Mouse (Mus musculus) right cerebral cortex, postnatal 10 days (tissue): ENCODE data around the gene Pcsk5.

Source experiments
- DNase-seq, 2 experiments: peaks; one replicate each; pipeline ENCODE4 v3.0.0; 2021; ENCODE audit warnings: low spot score in 2 of 2

The Pcsk5 gene

DNA sequence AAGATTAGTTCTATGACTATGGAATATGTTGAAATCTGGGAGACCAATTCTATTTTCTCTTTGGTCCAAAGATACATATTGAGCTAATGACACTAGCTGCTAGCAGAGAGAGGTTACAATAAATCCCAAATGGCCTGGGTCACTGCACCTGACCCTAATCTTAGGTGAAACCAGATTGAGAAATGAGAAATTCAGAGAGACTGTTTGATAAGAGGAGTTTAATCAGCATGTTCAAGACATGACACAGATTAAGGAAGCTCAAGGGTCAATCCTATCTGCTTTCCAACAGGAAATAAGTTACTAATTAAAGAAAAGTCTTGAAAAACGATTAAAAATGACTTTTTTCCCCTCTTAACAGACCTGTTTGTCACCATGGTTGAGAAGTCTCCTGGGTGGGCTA is 96.0 kb downstream of the Pcsk5 start:
- no peak for DNase-seq

DNA sequence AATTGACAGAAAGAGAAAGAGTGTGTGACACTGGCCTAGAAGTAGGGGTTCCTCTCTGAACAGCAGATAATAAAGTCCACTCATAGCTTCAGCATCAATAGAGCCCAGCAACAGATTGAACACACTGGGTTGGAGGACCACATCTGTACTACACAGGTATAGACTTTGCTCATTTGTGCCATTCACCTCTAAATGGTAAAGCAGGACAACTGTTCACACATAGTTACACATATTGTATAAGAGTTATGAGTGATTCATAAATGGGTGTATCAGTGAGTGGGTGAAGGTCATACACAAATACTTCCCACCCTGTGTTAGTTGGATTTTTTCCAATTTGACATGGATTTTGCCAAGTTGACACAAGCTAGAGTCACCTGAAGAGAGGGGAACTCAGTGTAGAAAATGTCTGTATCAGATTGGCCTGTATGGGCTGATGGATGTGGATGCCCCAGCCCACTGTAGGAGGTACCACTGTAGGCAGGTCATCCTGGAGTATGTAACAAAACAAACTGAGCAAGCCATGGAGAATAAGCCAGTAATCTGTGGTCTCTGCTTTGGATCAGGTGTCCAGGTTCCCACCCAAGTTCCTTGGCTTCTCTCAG is 104.7 kb downstream of the Pcsk5 start:
- no peak for DNase-seq

DNA sequence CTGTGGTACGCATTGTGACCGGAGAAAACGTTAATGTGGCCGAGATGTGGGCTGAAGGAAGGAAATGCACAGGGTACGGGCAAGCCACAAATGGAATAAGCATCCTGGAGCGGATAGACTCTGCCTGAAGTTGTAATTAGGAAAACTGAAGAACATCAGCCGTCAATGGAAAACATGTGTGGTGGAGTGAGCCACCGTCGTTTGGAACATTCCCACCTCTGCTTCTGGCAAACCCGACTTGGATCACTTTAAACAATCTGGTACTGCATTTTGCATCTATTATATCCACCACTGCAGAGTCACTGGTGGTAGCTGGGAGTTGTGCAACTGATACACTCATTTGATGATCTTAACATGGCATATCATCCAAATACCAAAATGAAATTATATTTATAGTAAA is 120.4 kb downstream of the Pcsk5 start:
- DNase-seq: no peak

DNA sequence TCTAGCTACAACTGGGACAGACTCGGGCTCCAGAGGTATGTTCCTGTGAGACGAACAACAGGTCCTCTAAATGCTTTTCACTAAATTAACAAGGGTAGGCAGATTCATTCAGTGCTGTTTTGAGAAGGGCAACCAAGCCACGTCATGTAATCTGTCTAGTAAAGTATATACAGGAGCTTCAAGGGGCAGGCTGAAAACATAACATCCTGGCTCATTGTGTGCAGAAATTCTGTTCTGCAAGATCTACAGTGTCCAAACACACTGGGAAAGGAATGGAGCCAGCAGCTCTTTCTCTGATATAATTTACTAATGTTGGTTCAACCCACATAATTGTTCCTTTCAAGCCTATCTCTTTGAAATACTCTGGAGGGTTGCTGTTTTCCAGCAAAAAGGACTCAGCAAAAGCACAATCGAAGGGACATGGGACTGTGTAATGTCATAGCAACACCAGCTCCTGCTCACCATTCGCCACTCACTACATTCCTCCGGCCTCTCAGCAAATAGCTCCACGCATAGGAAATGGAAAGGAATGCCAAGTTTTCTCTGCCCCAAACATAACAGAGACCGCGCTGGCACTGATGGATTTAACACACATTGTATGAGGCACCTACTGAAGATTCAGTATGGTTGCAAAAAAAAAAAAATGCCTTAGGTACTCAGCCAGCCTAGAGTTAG is 122.0 kb downstream of the Pcsk5 start:
- DNase-seq: no peak

DNA sequence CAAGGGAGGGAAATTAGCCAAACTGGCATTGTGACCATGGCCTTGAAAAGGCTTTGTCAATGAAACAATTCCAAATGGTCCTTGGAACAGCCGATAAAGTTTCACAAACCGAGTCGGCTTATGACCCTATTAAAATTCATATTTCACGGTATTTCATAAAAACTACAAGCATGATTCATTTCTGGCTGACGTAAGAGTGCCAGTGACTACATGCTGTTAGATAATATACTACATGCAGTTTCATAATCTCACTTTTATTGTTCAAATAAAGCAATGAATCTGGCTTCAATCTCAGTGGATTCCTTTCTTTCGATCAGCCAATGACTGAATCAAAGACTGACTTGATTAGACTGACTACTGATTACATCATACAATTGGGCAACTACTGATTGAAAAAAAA is 145.8 kb downstream of the Pcsk5 start:
- DNase-seq: no peak

DNA sequence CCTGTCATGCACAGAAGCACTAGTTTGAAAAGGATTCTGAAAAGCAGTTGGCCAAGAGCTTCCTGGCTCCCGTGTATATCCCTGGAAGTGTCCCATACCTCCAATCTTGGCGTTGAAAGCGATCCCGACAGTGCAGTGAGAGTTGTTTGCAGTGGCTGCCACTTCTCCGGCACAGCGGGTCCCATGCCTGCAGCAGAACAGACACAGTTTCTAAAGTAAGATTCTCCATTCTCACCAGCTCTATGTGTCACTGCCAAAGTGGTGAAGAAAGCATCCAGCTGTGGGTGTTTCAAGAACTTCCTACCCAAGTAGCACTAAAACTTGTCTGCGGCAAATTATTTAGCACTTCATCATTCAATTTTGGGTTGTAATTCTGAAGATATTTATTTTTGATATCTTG is 159.1 kb downstream of the Pcsk5 start:
- DNase-seq: peak; percentile 26 to 31

DNA sequence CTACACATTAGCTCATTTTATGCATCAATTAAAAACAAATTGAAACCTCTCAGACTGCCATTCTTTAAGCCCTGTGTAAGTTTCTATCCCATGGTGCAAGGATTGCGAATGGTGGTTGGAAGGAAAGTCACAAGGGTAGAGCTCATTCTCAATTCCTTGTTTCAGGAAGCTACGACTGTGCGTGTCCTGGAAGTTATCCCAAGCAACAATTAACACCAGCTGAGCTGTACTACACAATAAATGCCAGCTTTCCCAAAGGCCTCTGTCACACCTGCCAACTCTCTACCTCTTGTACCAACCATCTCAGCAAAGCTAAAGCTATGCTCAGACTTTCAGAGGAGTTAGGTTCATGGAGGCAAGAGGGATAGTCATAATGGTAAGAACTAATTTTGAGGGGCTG is 174.8 kb downstream of the Pcsk5 start:
- no peak for DNase-seq

DNA sequence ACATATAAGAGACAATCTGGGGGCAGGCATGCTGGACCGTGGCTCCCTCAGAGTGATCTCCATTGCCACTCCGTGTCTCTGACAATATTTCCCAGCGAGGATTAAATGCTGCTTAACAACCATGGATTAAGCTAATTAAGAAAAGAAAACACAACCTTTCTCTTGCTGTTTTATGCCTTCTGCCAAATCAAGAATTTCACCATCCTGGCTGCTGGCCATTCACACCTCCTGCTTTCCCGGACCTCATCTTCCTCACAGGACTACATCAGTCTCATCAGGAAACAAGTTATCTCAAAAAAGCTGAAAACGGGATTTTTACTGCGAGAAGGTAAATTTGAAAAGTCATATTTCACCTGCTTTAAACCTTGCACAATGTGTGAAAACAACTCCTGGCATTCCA is 175.2 kb downstream of the Pcsk5 start:
- no peak for DNase-seq

DNA sequence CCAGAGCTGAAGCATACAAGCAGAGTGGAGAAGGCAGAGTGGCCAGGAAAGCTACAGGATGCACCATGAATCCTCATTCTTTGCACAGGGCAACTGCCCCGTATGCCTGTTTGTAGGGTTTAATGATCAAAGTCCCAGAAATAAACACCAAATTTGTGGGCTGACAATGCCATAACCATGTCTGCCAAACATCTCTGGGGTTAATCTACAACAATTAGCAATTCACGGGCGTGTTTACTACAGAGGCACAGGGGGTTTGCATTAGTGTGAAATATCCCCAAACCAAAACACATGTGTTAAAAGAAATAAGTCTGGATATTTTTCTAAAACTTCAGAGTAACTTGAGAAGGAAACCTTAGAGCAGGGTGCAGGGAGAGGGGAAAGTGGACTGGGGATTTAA is 178.1 kb downstream of the Pcsk5 start:
- no peak for DNase-seq

DNA sequence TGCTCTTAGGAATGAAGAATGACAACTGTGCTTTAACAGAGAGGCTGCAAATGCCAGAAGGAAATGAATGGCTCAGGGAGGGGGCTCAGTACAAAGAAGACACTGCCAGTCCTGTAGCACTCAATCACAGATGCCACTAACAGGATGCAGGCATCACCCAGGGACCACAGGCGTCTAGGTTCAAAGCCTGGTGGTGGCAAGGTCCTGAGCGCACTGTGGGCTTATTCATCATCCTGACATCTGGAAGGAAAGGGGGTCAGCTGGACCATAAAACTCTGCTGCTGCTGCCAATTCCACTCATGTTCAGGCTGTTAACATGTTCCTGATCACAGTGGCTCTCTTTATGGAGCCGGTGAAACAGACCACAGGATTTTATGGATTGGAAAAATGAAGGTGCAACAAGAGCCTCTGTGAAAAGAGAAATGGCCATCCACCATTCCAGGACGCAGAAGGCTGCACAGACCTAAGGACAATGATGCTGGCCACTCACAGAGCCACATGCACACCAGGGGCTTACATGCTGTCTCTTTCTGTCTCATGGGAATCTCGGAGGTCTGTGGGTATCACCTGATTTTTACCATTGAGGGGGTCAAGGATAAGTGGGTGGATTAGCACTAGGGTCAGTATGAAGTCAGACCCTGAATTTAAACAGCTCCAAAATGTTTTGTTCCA is 186.5 kb downstream of the Pcsk5 start:
- DNase-seq: peak in 1 of 2 experiments; percentile 33

DNA sequence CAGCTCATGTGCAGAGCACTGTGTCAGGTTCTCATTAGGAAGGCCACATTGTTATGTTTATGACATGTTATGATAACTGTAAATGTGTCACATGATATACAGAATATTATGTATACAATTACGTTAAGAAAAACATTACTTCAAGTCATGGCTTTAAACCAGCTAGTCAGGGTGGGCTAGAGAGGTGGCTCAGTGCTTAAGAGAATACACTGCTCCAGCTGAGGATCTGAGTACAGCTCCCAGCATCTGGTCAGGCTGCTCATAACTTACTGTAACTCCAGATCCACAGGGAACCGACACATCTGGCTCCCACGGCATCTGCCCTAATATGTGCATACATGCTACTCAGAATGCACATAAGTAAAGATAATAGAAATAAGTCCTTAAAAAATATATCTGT is 187.5 kb downstream of the Pcsk5 start:
- DNase-seq: no peak

DNA sequence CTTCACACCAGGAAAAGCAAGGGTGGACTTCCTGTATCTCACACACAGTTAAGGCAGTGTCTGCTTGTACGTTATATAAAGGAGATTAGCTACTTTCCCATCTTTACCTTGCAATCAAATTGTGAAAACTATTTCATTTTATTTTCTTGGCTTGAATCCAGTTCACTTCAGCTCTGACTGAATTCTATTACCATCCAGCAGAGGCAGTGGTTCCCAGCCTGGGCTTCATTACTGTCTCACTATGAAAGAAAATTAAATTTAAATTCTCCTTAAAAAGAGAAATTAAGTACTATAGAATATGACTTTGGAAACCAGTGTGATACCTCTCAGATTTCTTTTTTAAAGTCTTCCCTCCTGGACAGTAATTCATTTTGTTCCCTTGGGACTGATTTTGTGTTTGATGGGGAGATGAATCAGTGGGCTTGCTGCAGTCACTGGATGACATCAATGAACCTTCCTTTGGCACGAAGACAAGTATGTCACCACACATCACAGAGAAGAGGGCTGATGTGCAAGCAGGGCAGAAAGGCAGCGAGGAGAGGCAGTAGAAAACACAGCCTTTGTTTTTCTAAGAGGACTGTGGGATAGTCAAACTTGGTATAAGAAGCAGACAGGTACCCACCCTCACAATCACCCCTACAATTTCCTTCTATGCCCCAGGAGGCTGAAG is 194.2 kb downstream of the Pcsk5 start:
- no peak for DNase-seq

DNA sequence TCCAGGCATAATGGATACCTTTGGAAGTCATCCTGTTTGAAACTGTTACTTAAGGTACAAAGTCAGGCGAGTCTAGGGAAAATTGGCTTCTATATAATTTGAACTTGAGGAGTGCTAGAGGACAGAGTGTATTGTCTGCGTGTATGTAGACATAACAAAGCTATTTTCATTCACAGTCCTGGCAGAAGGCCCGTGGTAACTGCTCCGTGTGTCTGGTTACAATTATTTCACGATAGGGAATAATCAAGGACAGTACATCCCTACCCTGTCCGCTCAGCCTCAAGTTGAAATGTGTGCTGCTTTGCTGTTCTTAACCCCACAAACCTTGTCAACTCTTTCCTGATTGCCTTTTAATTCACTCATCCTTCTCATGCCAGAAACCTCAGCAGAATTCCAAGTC is 201.4 kb downstream of the Pcsk5 start:
- DNase-seq: no peak

DNA sequence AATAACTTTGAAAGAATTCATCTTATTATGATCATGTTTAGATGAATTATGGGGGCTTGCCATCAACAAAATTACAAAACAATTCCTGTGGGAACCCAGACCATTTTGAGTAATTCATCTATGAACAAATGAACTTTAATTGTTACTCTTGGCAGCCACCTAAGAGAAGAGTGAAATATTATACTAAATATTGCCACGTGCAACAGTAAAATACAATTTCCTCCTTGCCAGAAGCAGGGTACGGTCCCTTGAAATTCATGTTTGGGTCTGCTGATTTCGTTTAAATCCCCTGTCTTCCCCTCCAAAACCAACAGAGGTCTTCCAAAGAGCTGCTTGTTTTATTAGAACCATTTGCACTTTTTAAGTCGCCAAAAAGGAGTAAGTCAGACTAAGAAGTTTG is 221.8 kb downstream of the Pcsk5 start:
- no peak for DNase-seq

DNA sequence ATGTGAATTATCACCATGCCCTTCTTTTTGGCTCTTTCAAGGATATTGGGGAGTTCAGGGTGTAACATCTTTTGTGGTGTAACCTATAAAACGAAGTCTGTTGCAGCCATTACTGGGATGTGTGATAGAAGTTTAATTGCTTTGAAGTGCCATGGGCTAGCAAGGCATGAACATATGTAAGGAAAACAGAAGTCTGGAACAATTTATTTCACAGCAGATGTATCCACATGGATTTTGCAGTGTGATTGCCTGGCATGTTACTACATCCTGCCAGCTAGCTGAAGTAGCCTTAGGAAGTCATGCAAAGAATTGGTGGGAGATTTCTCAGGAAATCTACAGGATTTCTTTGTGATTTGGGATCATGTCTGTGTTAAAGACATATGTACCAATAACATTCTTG is 230.9 kb downstream of the Pcsk5 start:
- DNase-seq: no peak

DNA sequence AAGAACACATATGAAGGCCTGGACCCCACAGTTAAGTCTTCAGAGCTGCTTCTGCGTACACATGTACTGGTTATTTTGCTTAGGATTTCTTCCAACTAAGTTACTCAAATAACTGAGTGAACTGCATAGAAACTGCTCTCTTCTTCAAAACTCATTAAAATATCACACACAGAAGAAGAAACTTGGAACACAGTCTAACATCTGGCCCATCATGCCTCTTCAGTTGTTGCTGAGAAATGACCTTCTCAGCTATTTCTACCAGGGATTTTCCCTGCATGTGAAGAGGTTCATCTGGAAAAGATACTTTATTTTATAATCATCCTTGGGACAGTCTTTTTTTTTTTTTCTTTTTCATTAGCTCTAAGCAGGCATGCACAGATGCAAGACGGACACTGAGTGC is 231.3 kb downstream of the Pcsk5 start:
- no peak for DNase-seq

DNA sequence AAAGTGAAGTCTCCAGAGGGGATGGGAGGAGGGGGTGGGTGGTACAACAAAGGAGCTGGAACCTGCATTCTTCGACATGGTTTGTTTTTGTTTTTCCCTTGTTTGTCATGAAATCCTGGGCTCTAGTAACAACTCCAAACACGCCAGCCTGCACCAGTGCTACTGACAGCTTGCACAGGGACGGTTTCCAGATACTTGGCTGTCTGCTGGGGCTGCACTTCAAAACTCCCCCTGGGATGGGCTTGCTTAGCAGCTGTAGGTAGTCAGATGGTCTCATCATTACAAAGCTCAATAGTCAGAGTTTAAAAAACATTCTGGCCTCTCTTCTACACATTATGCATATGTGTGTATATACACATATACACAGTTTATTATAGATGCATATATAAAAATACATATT is 234.1 kb downstream of the Pcsk5 start:
- peak; percentile 37 to 42 for DNase-seq

DNA sequence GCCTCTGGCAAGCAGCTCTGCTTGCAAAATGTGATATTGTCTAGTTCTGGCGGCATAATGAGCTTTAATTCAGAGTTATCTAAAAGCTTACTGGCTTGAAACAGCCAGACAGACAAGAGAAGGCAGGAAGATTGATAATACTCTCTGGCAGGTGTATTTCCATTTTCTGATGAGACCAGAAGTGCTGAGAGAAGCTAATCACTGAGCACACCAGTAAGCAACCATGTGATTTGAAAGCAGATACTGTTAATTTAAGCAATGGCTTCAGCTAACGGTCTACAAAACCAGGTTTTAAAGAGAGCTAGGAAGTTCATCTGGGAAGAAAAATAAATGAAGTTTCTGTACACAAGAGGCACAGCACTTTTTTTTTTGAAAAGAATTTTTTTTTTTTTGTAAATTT is 237.1 kb downstream of the Pcsk5 start:
- no peak for DNase-seq

DNA sequence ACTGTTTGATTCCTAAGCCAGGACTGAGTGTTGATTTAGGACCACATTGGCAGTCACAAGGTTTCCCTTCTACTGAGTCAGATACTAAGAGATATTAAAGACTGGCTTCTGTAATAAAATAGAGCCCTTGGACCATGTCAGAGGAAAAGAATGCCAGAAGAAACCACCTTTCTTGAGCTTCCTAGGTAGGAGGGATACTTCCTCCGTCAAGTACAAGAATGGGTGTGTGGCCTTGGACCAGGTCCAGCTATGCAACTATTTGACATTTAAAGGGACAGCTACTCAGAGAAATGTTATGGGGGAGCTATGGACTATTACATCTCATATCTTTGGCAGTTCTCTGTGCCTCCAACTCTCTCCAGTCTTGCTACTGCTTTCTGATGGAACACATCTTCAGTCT is 244.6 kb downstream of the Pcsk5 start:
- DNase-seq: no peak

DNA sequence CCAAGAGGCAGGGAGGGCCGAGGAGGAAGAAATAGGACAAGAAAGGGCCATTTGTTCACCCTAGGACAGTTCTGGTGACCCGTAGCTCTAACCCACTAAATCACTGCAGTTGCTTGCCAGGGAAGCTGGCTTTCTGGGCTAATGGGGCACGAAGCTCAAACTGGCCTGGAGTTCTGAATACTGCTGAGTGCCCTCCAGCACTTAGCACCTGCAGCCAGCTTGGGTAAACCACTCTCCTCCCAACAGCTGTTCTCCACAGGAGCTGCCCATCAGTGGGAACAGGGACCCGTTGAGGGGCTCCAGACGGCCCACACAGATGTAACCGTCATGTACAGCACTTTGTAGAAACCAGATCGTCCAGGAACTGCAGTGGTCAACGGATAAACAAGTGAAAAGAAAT is 246.1 kb downstream of the Pcsk5 start:
- peak; percentile 26 to 32 for DNase-seq

DNA sequence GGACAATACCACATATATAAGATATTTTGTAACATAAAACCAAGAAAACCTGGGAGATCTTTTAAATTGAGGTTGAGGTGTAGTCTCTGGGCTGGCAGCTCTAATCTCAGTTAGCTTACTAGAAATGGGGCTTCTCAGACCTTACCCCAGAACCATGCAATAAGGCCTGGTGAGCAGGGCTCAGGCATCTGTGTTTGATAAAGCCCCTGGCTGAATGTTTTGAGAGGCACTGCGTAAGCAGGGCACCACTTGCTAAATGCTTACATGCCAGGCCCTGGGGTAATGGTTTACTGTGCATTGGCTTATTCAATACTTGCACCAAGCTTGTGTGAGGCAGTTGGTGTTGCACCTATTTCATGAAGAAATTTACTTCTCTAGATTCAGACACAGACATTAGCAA is 247.1 kb downstream of the Pcsk5 start:
- no peak for DNase-seq

DNA sequence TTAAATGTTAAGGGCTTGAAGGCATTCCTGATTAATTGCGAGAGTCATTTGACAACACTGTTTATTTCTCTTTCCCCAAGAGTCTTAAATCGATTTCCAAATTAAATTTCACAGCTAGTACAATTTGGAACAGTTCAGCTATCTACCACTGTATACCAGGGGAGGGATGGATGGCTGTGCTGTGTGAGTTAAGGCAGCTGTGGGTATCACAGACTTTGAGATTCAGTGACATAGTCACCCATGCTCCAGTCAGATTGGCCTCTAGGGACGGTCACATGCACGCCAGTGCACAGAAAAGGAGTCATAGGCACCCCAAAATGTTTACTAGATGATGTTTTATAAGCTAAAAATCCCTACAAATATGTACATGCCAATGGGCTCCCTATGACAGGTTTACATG is 260.0 kb downstream of the Pcsk5 start:
- no peak for DNase-seq

DNA sequence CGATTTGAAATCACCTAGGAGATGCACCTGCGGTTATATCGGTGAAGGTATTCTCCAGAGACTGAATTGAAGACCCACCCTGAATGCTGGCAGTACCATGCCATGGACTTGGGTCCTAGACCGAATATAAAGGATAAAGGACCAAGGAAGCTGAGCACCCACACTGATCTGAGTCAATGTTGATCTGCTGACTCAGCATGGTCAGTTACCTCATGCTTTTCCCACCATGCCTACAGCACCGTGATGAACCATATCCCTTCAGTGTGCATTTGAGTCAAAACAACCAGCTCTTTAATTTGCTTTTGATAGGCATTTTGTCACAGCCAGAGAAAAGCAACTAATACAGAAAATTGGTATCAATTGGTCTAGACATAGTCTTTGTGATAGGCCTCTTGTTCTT is 262.9 kb downstream of the Pcsk5 start:
- DNase-seq: no peak
